Mouse (Mus musculus): Measurements from ENCODE around the gene Hba-a2. TPM values are rescaled to one million over a fixed set of nuclear protein-coding genes. Genes with fewer than 3 reads are reported as not detected.

Gene Hba-a2
- polyA plus RNA-seq, 1 experiment from 2014 or later = not detected

DNA sequence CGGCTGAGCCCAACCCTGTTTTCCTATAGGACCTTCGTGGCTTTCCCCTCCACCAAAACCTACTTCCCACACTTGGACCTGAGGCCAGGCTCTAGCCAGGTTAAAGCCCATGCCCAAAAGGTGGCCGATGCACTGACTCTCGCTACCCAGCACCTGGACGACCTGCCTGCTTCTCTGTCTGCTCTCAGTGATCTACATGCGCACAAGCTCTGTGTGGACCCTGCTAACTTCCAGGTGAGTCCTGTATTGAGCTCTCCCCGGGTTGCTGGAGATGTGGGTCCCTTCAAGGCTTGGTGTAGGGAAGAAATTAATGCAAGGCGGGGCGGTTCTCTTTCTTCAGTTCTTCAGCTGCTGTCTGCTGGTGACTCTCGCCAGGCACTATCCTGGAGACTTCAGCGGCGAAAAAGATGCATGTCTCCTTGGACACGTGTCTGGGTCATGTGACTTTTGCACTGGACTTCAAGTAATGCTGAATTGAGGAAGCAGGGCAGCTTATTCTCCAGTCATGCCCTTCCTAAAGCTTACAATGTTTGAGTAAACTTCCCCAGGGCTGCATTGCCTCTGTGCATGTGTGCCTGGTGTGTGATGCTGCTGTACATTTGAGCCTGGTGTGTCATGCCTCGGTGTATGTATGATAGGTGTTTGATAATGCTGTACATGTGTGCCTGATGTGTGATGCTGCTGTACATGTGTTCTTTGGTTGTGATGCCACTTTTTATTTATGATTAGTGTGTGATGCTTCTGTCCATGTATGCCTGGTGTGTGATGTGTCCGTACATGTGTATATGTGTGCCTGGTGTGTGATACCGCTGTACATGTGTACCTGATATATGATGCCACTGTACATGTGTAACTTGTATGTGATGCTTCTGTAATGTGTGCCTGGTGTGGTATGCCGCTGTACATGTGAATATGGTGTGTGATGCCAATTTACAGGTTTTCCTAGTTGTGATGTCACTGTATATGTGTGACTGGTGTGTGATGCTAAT lies 4.3 kb downstream of the Hba-a2 start:
- CTCF ChIA-PET = interaction anchor here (1.0 kb wide), 1 partner anchor 55 kb away, joined by 3 read pairs; no protein-coding TSS in a partner anchor
- H3K27me3 ChIP-seq = peaks cover 39% of the 10 kb centered on the region
- in situ Hi-C loops (cut with MboI; ENCODE audit: low pct_unique_long_range_greater_than_20kb) = no loop called here
- ATAC-seq (no peak), DNase-seq (ENCODE audit: low read depth, low spot score) (no peak)
- POLR2A ChIA-PET = no interaction called here
- TF ChIP-seq CTCF (IDR thresholded peaks at IDR 0.05) = no peak

- DNase-seq (ENCODE audit: low read depth, low spot score) = no peak
- H3K27me3 ChIP-seq = peaks cover 39% of the 10 kb centered on the region
- ATAC-seq = no peak
- CTCF ChIA-PET = no interaction called here
- in situ Hi-C loops (cut with MboI; ENCODE audit: low pct_unique_long_range_greater_than_20kb) = no loop called here
- POLR2A ChIA-PET = no interaction called here
- TF ChIP-seq CTCF (IDR thresholded peaks at IDR 0.05) = no peak
Observed at GRCm38 (mm10) chr11:32301506-32301905, 5.2 kb downstream of the Hba-a2 start.

DNA sequence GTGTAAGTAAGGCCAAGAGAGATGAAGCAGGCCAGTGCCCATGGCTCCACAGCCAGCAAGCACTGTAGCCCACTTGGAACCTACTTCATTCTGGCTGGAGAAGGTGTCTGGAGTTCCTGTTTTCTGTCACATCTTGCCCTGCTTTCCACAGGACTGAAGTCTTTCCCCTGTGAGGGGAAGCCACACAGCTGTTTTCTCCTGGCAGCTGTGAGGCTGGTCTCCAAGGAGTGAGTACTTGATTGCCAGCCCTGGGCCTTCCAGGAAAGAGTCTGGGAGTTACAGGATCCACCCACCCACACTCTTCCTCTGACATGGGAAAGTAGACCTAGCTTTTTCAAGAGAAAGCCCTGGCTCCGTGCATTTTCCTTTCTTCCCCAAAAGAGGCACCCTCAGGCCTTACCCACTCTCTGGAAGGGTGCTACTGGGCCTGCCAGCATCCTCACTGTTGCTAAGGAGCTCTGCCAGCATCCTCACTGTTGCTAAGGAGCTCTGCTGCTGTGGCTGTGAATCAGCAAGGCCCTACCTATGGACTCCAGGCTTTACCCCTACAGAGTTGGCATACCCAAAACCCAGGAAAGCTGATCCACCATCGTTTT lies 6.6 kb downstream of the Hba-a2 start:
- in situ Hi-C loops (cut with MboI; ENCODE audit: low pct_unique_long_range_greater_than_20kb) = no loop called here
- DNase-seq (ENCODE audit: low read depth, low spot score) = no peak
- no peak for ATAC-seq

DNA sequence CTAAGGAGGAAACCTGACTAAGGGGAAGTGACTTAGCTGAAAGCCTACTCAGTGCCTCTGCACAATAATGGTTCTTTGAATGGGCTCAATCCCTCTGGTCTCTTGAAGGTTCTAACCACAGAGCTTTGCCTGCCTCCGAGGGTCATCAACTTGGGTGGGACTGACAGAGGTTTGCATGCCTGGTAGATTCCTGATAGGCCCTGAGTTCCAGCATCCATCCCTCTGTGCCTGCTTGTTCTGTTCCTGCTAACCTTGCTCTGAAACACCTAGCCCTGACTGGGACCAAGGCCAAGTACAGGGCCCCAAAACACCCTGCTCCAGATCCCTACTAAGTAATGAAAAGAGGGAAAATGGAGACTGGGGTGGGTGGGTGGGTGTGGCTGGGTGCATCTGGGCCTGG lies 7.2 kb downstream of the Hba-a2 start:
- no peak for DNase-seq (ENCODE audit: low read depth, low spot score)
- POLR2A ChIA-PET = no interaction called here
- CTCF ChIA-PET = interaction anchor here (1.2 to 1.7 kb wide), 2 partner anchors 17 to 121 kb away, joined by 3 to 4 read pairs; no protein-coding TSS in a partner anchor
- in situ Hi-C loops (cut with MboI; ENCODE audit: low pct_unique_long_range_greater_than_20kb) = no loop called here
- peaks cover 34% of the 10 kb centered on the region for H3K27me3 ChIP-seq
- ATAC-seq = no peak
- TF ChIP-seq CTCF (IDR thresholded peaks at IDR 0.05) = no peak

More for the DNA sequence above, 6.6 kb downstream of the Hba-a2 start:
- POLR2A ChIA-PET = no interaction called here
- no peak for TF ChIP-seq CTCF (IDR thresholded peaks at IDR 0.05)
- CTCF ChIA-PET = interaction anchor here (1.2 to 1.7 kb wide), 2 partner anchors 18 to 120 kb away, joined by 3 to 4 read pairs; no protein-coding TSS in a partner anchor
- peaks cover 39% of the 10 kb centered on the region for H3K27me3 ChIP-seq

DNA sequence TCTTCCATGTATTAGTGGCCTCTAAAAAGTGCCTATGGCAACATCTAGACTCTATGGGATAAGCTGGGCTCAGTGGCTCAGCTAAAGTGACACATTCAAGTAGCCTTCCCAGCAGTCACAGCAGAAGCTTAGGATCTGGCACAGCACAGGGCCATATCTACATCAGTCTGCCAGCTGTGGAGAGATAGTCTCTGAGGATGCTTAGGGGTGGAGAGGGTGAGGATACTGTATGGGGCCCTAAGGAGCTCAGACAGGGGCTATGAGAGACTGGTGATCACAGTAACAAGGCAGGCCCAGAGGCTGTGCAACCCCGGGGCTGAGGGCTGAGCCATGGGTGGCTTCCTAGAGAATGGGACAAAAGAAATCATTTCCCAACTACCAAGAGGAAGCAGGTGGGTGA lies 10.7 kb downstream of the Hba-a2 start:
- CTCF ChIA-PET = interaction anchor here (0.7 to 2.2 kb wide), 4 partner anchors 15 to 124 kb away, joined by 3 to 9 read pairs (median 6); no protein-coding TSS in a partner anchor
- ATAC-seq (no peak), DNase-seq (ENCODE audit: low read depth, low spot score) (no peak)
- in situ Hi-C loops (cut with MboI; ENCODE audit: low pct_unique_long_range_greater_than_20kb) = no loop called here
- POLR2A ChIA-PET = no interaction called here
- TF ChIP-seq CTCF (IDR thresholded peaks at IDR 0.05) = no peak
- H3K27me3 ChIP-seq = peaks cover 28% of the 10 kb centered on the region

DNA sequence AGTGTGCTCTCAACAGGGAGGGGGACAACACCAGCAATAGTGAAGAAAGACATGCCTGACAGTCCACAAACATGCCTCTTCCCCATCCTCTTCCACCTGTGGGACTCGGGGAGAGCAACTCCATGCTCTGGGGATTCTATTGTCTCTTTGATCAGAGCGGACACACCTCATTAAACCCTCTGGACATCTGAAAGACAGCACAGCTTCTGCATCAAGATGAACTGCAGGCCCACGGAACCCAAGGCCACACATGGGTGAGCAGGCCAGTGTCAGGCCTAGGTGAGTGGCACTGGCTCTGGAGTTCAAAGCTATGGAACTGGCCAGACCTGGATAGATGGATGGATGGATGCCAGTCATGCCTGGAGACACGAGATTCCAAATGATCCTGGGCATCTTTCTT lies 13.2 kb downstream of the Hba-a2 start:
- H3K27me3 ChIP-seq = peaks cover 9% of the 10 kb centered on the region
- DNase-seq (ENCODE audit: low read depth, low spot score) (no peak), ATAC-seq (no peak)
- ChIA-PET CTCF (no interaction called here), POLR2A (interaction anchor here (0.6 kb wide), 1 partner anchor 1194 kb away, joined by 3 read pairs; no protein-coding TSS in a partner anchor)
- in situ Hi-C loops (cut with MboI; ENCODE audit: low pct_unique_long_range_greater_than_20kb) = no loop called here
- TF ChIP-seq CTCF (IDR thresholded peaks at IDR 0.05) = no peak

DNA sequence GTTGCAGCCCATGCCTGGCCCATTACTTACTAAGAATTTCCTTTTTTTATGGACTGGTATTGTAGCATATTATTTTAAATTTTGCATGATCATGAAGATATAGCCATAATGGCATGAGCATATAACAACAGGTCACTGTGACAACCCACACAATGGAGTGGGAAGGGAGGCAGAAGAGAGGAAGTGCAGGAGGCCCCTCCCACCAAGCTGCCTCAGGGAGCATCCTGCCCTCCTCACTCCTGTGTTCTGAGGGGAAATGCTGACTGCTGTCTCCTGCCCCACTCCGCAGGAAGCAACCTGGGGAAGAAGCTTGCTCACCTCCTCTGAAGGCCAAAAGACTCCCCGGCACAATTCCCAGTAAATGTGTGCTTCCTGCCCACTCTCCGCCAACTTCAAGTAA lies 13.6 kb downstream of the Hba-a2 start:
- TF ChIP-seq CTCF (IDR thresholded peaks at IDR 0.05) = no peak
- H3K27me3 ChIP-seq = peaks cover 7% of the 10 kb centered on the region
- no peak for DNase-seq (ENCODE audit: low read depth, low spot score)
- POLR2A ChIA-PET = interaction anchor here (0.6 kb wide), 1 partner anchor 1194 kb away, joined by 3 read pairs; no protein-coding TSS in a partner anchor
- CTCF ChIA-PET = interaction anchor here (0.6 kb wide), 1 partner anchor 135 kb away, joined by 4 read pairs; no protein-coding TSS in a partner anchor
- ATAC-seq = no peak
- in situ Hi-C loops (cut with MboI; ENCODE audit: low pct_unique_long_range_greater_than_20kb) = no loop called here

DNA sequence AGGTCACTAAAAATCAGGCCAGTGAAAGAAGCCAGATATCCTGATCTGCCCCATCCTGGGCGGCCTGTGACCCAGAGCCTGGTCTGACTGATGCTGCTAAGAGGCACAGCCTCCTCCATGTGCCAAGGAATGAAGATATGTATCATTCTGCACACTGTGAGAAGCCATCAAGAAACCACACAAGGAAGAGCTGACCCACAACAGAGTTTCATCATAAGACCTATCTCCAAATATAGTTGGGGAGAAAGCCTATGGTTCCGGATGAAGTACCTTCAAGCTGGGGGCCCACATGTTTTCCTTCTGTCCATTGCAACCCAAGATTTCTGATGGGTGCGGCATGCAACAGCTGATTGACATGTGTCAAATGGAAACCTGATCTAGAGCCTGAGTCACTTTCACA lies 19.7 kb downstream of the Hba-a2 start:
- in situ Hi-C loops (cut with MboI; ENCODE audit: low pct_unique_long_range_greater_than_20kb) = no loop called here
- ChIA-PET CTCF (interaction anchor here (0.7 kb wide), 1 partner anchor 10 kb away, joined by 3 read pairs; no protein-coding TSS in a partner anchor), POLR2A (interaction anchor here (0.9 kb wide), 1 partner anchor 47 kb away, joined by 3 read pairs; no protein-coding TSS in a partner anchor)
- no peak for ATAC-seq
- no peak for TF ChIP-seq CTCF (IDR thresholded peaks at IDR 0.05)
- DNase-seq (ENCODE audit: low read depth, low spot score) = no peak
- peaks cover 2% of the 10 kb centered on the region for H3K27me3 ChIP-seq

GRCm38 (mm10) chr11:32320507-32321195 lies 24.4 kb downstream of the Hba-a2 start:
- ATAC-seq (peak; percentile 66), DNase-seq (ENCODE audit: low read depth, low spot score) (no peak)
- POLR2A ChIA-PET = interaction anchor here (1.2 kb wide), 1 partner anchor 117 kb away, joined by 3 read pairs; no protein-coding TSS in a partner anchor

GRCm38 (mm10) chr11:32321196-32321565 lies 24.9 kb downstream of the Hba-a2 start:
- POLR2A ChIA-PET = interaction anchor here (0.6 to 1.2 kb wide), 2 partner anchors 22 to 117 kb away, joined by 3 read pairs; no protein-coding TSS in a partner anchor
- DNase-seq (ENCODE audit: low read depth, low spot score) (no peak), ATAC-seq (peak; percentile 19)
- CTCF ChIA-PET = interaction anchor here (1.1 to 3.3 kb wide), 9 partner anchors 13 to 140 kb away, joined by 3 to 16 read pairs (median 4); partner anchors contain the start of gene Hbq1b
- peak; percentile 96 for TF ChIP-seq CTCF (IDR thresholded peaks at IDR 0.05)
- H3K27me3 ChIP-seq = peaks cover 21% of the 10 kb centered on the region
- in situ Hi-C loops (cut with MboI; ENCODE audit: low pct_unique_long_range_greater_than_20kb) = no loop called here

More at GRCm38 (mm10) chr11:32320507-32321195, 24.4 kb downstream of the Hba-a2 start:
- CTCF ChIA-PET = interaction anchor here (1.2 to 3.3 kb wide), 8 partner anchors 14 to 138 kb away, joined by 3 to 16 read pairs (median 5); partner anchors contain the start of gene Hbq1b
- no peak for TF ChIP-seq CTCF (IDR thresholded peaks at IDR 0.05)
- H3K27me3 ChIP-seq = peaks cover 16% of the 10 kb centered on the region
- in situ Hi-C loops (cut with MboI; ENCODE audit: low pct_unique_long_range_greater_than_20kb) = no loop called here
